10 mouse cellular contexts compared by ENCODE assay signal in genomic region chr12:108255960-108256359, GRCm38 (mm10). TPM values are rescaled to one million over a fixed set of nuclear protein-coding genes. Genes with fewer than 3 reads are reported as not detected.
DNase-seq lines count a peak whose midpoint lies in the region; ATAC-seq and TF ChIP-seq lines count a peak whose summit lies in the region.
"Had no signal": no experiment of that assay in that cellular context is flagged by ENCODE, and none has a peak within 500 bp of the region (broad histone marks: within the 10 kb centered on the region; RNA-seq: fewer than 3 reads in every experiment).

No protein-coding gene starts in this region.

- no peak for DNase-seq in heart, postnatal 25 days (ENCODE audit: low spot score)
- no peak for DNase-seq in midbrain, embryonic 10.5 days (ENCODE audit: low spot score)
- DNase-seq in midbrain, postnatal 0 days (ENCODE audit: low spot score) = no peak
- no peak for DNase-seq in adrenal gland, adult 2 months
- DNase-seq: thymus, postnatal 25 days had no signal

- H3K4me2 ChIP-seq in heart, embryonic 12.5 days = peak overlapping the region; percentile 29
- H3K4me2 ChIP-seq in midbrain, postnatal 0 days (ENCODE audit: low read depth, low read length, poor library complexity, severe bottlenecking) = no peak overlapping the region
- H3K4me2 ChIP-seq in hindbrain, embryonic 13.5 days = no peak overlapping the region
- no peak overlapping the region for H3K4me2 ChIP-seq in neural tube, embryonic 15.5 days

- H3K9ac ChIP-seq in heart, embryonic 12.5 days = peak overlapping the region; percentile 49; the same call in 1 of the 2 replicates
- no peak overlapping the region for H3K9ac ChIP-seq in midbrain, postnatal 0 days (replicated peaks; ENCODE audit: low read length, poor library complexity, severe bottlenecking)
- H3K9ac ChIP-seq in hindbrain, embryonic 13.5 days = peak overlapping the region; percentile 7; the same call in 1 of the 2 replicates
- H3K9ac ChIP-seq in neural tube, embryonic 15.5 days (replicated peaks) = no peak overlapping the region

- H3K36me3 ChIP-seq in heart, embryonic 12.5 days = no peaks in the 10 kb centered on the region
- H3K36me3 ChIP-seq in midbrain, embryonic 10.5 days = 0 out of 2 replicates have a peak, but pooled peaks cover 1% of the 10 kb centered on the region
- H3K36me3 ChIP-seq in midbrain, postnatal 0 days (ENCODE audit: insufficient read depth, low read length) = no peaks in the 10 kb centered on the region
- H3K36me3 ChIP-seq in hindbrain, embryonic 13.5 days = no peaks in the 10 kb centered on the region
- H3K36me3 ChIP-seq in neural tube, embryonic 15.5 days = no peaks in the 10 kb centered on the region

- no peaks in the 10 kb centered on the region for H3K9me3 ChIP-seq in heart, embryonic 12.5 days (replicated peaks)
- H3K9me3 ChIP-seq in midbrain, embryonic 10.5 days (replicated peaks) = no peaks in the 10 kb centered on the region
- no peaks in the 10 kb centered on the region for H3K9me3 ChIP-seq in midbrain, postnatal 0 days (ENCODE audit: low read length)
- no peaks in the 10 kb centered on the region for H3K9me3 ChIP-seq in hindbrain, embryonic 13.5 days
- no peaks in the 10 kb centered on the region for H3K9me3 ChIP-seq in neural tube, embryonic 15.5 days (replicated peaks)

- H3K27me3 ChIP-seq in heart, embryonic 12.5 days (replicated peaks) = no peaks in the 10 kb centered on the region
- H3K27me3 ChIP-seq in midbrain, embryonic 10.5 days (ENCODE audit: low read depth, poor library complexity, severe bottlenecking) = no peaks in the 10 kb centered on the region
- H3K27me3 ChIP-seq in midbrain, postnatal 0 days (ENCODE audit: insufficient read depth, low read length) = no peaks in the 10 kb centered on the region
- H3K27me3 ChIP-seq in hindbrain, embryonic 13.5 days = no peaks in the 10 kb centered on the region
- H3K27me3 ChIP-seq in neural tube, embryonic 15.5 days (replicated peaks) = no peaks in the 10 kb centered on the region

- peaks cover 84% of the 10 kb centered on the region for H3K4me1 ChIP-seq in heart, embryonic 12.5 days (replicated peaks)
- peaks cover 95% of the 10 kb centered on the region for H3K4me1 ChIP-seq in midbrain, embryonic 10.5 days
- H3K4me1 ChIP-seq in midbrain, postnatal 0 days (ENCODE audit: insufficient read depth, low read length) = peaks cover 20% of the 10 kb centered on the region; the same call in 1 of the 2 replicates
- peaks cover 90% of the 10 kb centered on the region for H3K4me1 ChIP-seq in hindbrain, embryonic 13.5 days (replicated peaks)
- peaks cover 69% of the 10 kb centered on the region for H3K4me1 ChIP-seq in neural tube, embryonic 15.5 days

- no peak for TF ChIP-seq CTCF in midbrain, postnatal 0 days (IDR thresholded peaks at IDR 0.05)

- WGBS in heart, embryonic 12.5 days = 15% methylated on average over 5 of the region's 5 CpGs
- WGBS in midbrain, embryonic 10.5 days = 32% methylated on average over 5 of the region's 5 CpGs
- 31% methylated on average over 5 of the region's 5 CpGs for WGBS in midbrain, postnatal 0 days
- WGBS in hindbrain, embryonic 13.5 days = 22% methylated on average over 5 of the region's 5 CpGs
- 21% methylated on average over 5 of the region's 5 CpGs for WGBS in neural tube, embryonic 15.5 days

- no peak for ATAC-seq in heart, embryonic 12.5 days (ENCODE audit: insufficient number of reproducible peaks, low FRiP score)
- ATAC-seq in midbrain, postnatal 0 days (ENCODE audit: low FRiP score) = no peak
- no peak for ATAC-seq in hindbrain, embryonic 13.5 days (ENCODE audit: low FRiP score)
- ATAC-seq in neural tube, embryonic 15.5 days (ENCODE audit: low FRiP score) = no peak

- intact Hi-C loops in heart, postnatal 25 days (cut with DNase I) = no loop called here

- no peak overlapping the region for H3K4me3 ChIP-seq in heart, embryonic 12.5 days
- H3K4me3 ChIP-seq in midbrain, embryonic 10.5 days = peak overlapping the region; percentile 34
- H3K4me3 ChIP-seq in midbrain, postnatal 0 days (ENCODE audit: low read depth, low read length) = no peak overlapping the region
- no peak overlapping the region for H3K4me3 ChIP-seq in hindbrain, embryonic 13.5 days
- no peak overlapping the region for H3K4me3 ChIP-seq in neural tube, embryonic 15.5 days (replicated peaks)

- peak overlapping the region; percentile 61 for H3K27ac ChIP-seq in heart, embryonic 12.5 days (ENCODE audit: poor library complexity, severe bottlenecking)
- peak overlapping the region; percentile 86 for H3K27ac ChIP-seq in midbrain, embryonic 10.5 days (replicated peaks)
- no peak overlapping the region for H3K27ac ChIP-seq in midbrain, postnatal 0 days (ENCODE audit: low read depth, low read length)
- H3K27ac ChIP-seq in hindbrain, embryonic 13.5 days = peak overlapping the region; percentile 58
- H3K27ac ChIP-seq in neural tube, embryonic 15.5 days (replicated peaks) = peak overlapping the region; percentile 18; the same call in 1 of the 2 replicates

RNA-seq across cellular contexts. Expression of gene Ccdc85c, which starts 19.3 kb away (rescaled TPM):
- polyA plus RNA-seq in heart, embryonic 12.5 days (2016; fragmentation: Nextera tagmentation; extraction: Ambion mirVana) = 5.9 and 6.0 TPM in 2 replicates
- total RNA-seq in heart, postnatal 25 days (2021) = 10 to 100 TPM; 36.4 to 40.9 TPM
- 12.1 and 15.5 TPM in 2 replicates for polyA plus RNA-seq in midbrain, embryonic 10.5 days (2016; fragmentation: Nextera tagmentation; extraction: Ambion mirVana)
- 69.1 and 89.6 TPM in 2 replicates for total RNA-seq in midbrain, postnatal 0 days (2014; rRNA removed)
- 16.6 and 19.9 TPM in 2 replicates for polyA plus RNA-seq in midbrain, postnatal 0 days (2015; fragmentation: Nextera tagmentation; extraction: Ambion mirVana)
- 17.3 and 17.7 TPM in 2 replicates for polyA plus RNA-seq in hindbrain, embryonic 13.5 days (2015; fragmentation: Nextera tagmentation; extraction: Ambion mirVana)
- 10.5 and 11.9 TPM in 2 replicates for polyA plus RNA-seq in neural tube, embryonic 15.5 days (2015; fragmentation: Nextera tagmentation; extraction: Ambion mirVana)
- 10 to 100 TPM; 19.0 to 26.9 TPM for total RNA-seq in adrenal gland, adult 2 months (2021)
- 35.3 and 38.0 TPM in 2 replicates for polyA plus RNA-seq in adrenal gland, adult 2 months (2012; rRNA removed)

RNA-seq across cellular contexts. Expression of gene Hhipl1, which starts 50.1 kb away (rescaled TPM):
- polyA plus RNA-seq in heart, embryonic 12.5 days (2016; fragmentation: Nextera tagmentation; extraction: Ambion mirVana) = 0.82 and 1.2 TPM in 2 replicates
- total RNA-seq in heart, postnatal 25 days (2021) = 1 to 10 TPM in 1 of 2 experiments, under 1 TPM in 1; 0.95 to 1.7 TPM
- 3.7 and 5.1 TPM in 2 replicates for polyA plus RNA-seq in midbrain, embryonic 10.5 days (2016; fragmentation: Nextera tagmentation; extraction: Ambion mirVana)
- 9.3 and 10.4 TPM in 2 replicates for total RNA-seq in midbrain, postnatal 0 days (2014; rRNA removed)
- 2.7 and 2.9 TPM in 2 replicates for polyA plus RNA-seq in midbrain, postnatal 0 days (2015; fragmentation: Nextera tagmentation; extraction: Ambion mirVana)
- polyA plus RNA-seq in hindbrain, embryonic 13.5 days (2015; fragmentation: Nextera tagmentation; extraction: Ambion mirVana) = 1.5 and 1.6 TPM in 2 replicates
- 2.7 and 3.2 TPM in 2 replicates for polyA plus RNA-seq in neural tube, embryonic 15.5 days (2015; fragmentation: Nextera tagmentation; extraction: Ambion mirVana)
- under 1 TPM; 0.69 to 0.76 TPM for total RNA-seq in adrenal gland, adult 2 months (2021)
- 0.85 and 1.4 TPM in 2 replicates for polyA plus RNA-seq in adrenal gland, adult 2 months (2012; rRNA removed)
- total RNA-seq: megakaryocyte-erythroid progenitor cell, adult 5-6 weeks; MEL had no signal

Comparison
In these comparisons a context has a peak if more than half of its experiments do, and no peak if none do; other contexts are left out.
1. H3K9ac ChIP-seq: peak in heart, embryonic 12.5 days (single experiment) and hindbrain, embryonic 13.5 days (single experiment); none in midbrain, postnatal 0 days (single experiment) and neural tube, embryonic 15.5 days (single experiment).